Mouse (Mus musculus) neutrophil, adult 5-6 weeks (primary cell): Measurements from ENCODE around the gene Pou2f1. TPM values are rescaled to one million over a fixed set of nuclear protein-coding genes. Genes with fewer than 3 reads are reported as not detected.

Experiments
- ATAC-seq: fragments of 151-379, 151-347 bp; 2 replicates; pipeline ENCODE4 v1.8.0; 2017; ENCODE audit warnings: mild to moderate bottlenecking, moderate TSS enrichment; ENCODE audit not compliant: insufficient number of reproducible peaks, poor library complexity, low FRiP score, severe bottlenecking; ENCODE audit errors: extremely low read depth
- total RNA-seq: library from RNA; stranded (forward); fragments of 200-1000 nt; gene quantifications from 2 replicates; pipeline ENCODE4 v1.2.3, GENCODE M21; 2017

Gene Pou2f1
- total RNA-seq, 1 experiment from 2014 or later, result 50.4 TPM

GRCm38 (mm10) chr1:165969001-165969690 lies 33.3 kb downstream of the Pou2f1 start:
- ATAC-seq, result no peak

GRCm38 (mm10) chr1:165967027-165967654 lies 35.3 kb downstream of the Pou2f1 start:
- ATAC-seq, result peak; percentile 63; the same call in 1 of the 2 replicates

- ATAC-seq, result no peak
Measured at GRCm38 (mm10) chr1:165966156-165966914, 36.1 kb downstream of the Pou2f1 start.

GRCm38 (mm10) chr1:165961676-165962364 lies 40.7 kb downstream of the Pou2f1 start:
- no peak for ATAC-seq

GRCm38 (mm10) chr1:165958159-165958558 lies 44.3 kb downstream of the Pou2f1 start:
- ATAC-seq, result no peak

GRCm38 (mm10) chr1:165948214-165948813 lies 54.2 kb downstream of the Pou2f1 start:
- ATAC-seq, result peak; percentile 83

GRCm38 (mm10) chr1:165943270-165943669 lies 59.2 kb downstream of the Pou2f1 start:
- no peak for ATAC-seq

GRCm38 (mm10) chr1:165935466-165935818 lies 67.0 kb downstream of the Pou2f1 start:
- ATAC-seq, result no peak

GRCm38 (mm10) chr1:165934648-165935465 lies 67.6 kb downstream of the Pou2f1 start:
- ATAC-seq, result peak; percentile 90

- ATAC-seq, result no peak
Measured at GRCm38 (mm10) chr1:165933915-165934647, 68.4 kb downstream of the Pou2f1 start.

- ATAC-seq, result no peak
Measured at GRCm38 (mm10) chr1:165932842-165933241, 69.6 kb downstream of the Pou2f1 start.

- no peak for ATAC-seq
Measured at GRCm38 (mm10) chr1:165930510-165930909, 72.0 kb downstream of the Pou2f1 start.

- peak; percentile 79 for ATAC-seq
Measured at GRCm38 (mm10) chr1:165927507-165928279, 74.8 kb downstream of the Pou2f1 start.

GRCm38 (mm10) chr1:165925207-165925606 lies 77.3 kb downstream of the Pou2f1 start:
- ATAC-seq, result no peak

- ATAC-seq, result no peak
Measured at GRCm38 (mm10) chr1:165922488-165922887, 80.0 kb downstream of the Pou2f1 start.

GRCm38 (mm10) chr1:165921026-165921425 lies 81.5 kb downstream of the Pou2f1 start:
- ATAC-seq, result no peak

- ATAC-seq, result no peak
Measured at GRCm38 (mm10) chr1:165914416-165914801, 88.1 kb downstream of the Pou2f1 start.
